11 mouse cellular contexts compared by ENCODE assay signal in genomic region chr7:42643120-42643620, GRCm38 (mm10). TPM values are rescaled to one million over a fixed set of nuclear protein-coding genes. Genes with fewer than 3 reads are reported as not detected.
DNase-seq lines count a peak whose midpoint lies in the region; ATAC-seq and TF ChIP-seq lines count a peak whose summit lies in the region.
"Not testable (repeated sequence)": the region's sequence is repeated elsewhere in the genome, so short reads cannot be mapped to it uniquely, and the experiment has no call there.
"Had no signal": no experiment of that assay in that cellular context is flagged by ENCODE, and none has a peak within 500 bp of the region (broad histone marks: within the 10 kb centered on the region; RNA-seq: fewer than 3 reads in every experiment).

No protein-coding gene starts in this region.

- not testable (repeated sequence) for H3K27me3 ChIP-seq in forebrain, embryonic 12.5 days; heart, embryonic 15.5 days; intestine, postnatal 0 days (replicated peaks; ENCODE audit: control insufficient read depth, insufficient read depth, low read length); limb, embryonic 12.5 days; lung, embryonic 15.5 days; midbrain, embryonic 16.5 days (ENCODE audit: control insufficient read depth, insufficient read depth, low read depth, low read length); stomach, postnatal 0 days (ENCODE audit: control insufficient read depth, insufficient read depth, low read length)

- H3K4me2 ChIP-seq in forebrain, embryonic 12.5 days = peak overlapping the region; percentile 47
- H3K4me2 ChIP-seq in heart, embryonic 15.5 days = peak overlapping the region; percentile 65
- H3K4me2 ChIP-seq in intestine, postnatal 0 days (replicated peaks; ENCODE audit: low read depth) = peak overlapping the region; percentile 64
- H3K4me2 ChIP-seq in limb, embryonic 12.5 days = peak overlapping the region; percentile 49
- H3K4me2 ChIP-seq in lung, embryonic 15.5 days = peak overlapping the region; percentile 55
- H3K4me2 ChIP-seq in midbrain, embryonic 16.5 days (ENCODE audit: low read length) = peak overlapping the region; percentile 54
- H3K4me2 ChIP-seq in stomach, postnatal 0 days (replicated peaks; ENCODE audit: low read depth) = peak overlapping the region; percentile 55

- peak; percentile 3 for DNase-seq in adrenal gland, postnatal 10 days
- not testable (repeated sequence) for DNase-seq in stomach, postnatal 0 days (ENCODE audit: low spot score)

- not testable (repeated sequence) for TF ChIP-seq EP300 in stomach, postnatal 0 days (optimal IDR thresholded peaks at IDR 0.05)

- H3K27ac ChIP-seq in forebrain, embryonic 12.5 days; heart, embryonic 15.5 days; intestine, postnatal 0 days (ENCODE audit: low read depth, low read length); limb, embryonic 12.5 days; lung, embryonic 15.5 days; midbrain, embryonic 16.5 days (ENCODE audit: low read length); stomach, postnatal 0 days (replicated peaks): not testable (repeated sequence)

- TF ChIP-seq CTCF in intestine, postnatal 0 days (IDR thresholded peaks at IDR 0.05; ENCODE audit: low read depth); stomach, postnatal 0 days (IDR thresholded peaks at IDR 0.05; ENCODE audit: low read depth): not testable (repeated sequence)

- H3K4me3 ChIP-seq in forebrain, embryonic 12.5 days (replicated peaks) = peak overlapping the region; percentile 38
- H3K4me3 ChIP-seq in heart, embryonic 15.5 days = peak overlapping the region; percentile 56
- H3K4me3 ChIP-seq in intestine, postnatal 0 days (ENCODE audit: low read depth, low read length) = peak overlapping the region; percentile 47; the same call in 1 of the 2 replicates
- peak overlapping the region; percentile 44 for H3K4me3 ChIP-seq in limb, embryonic 12.5 days (replicated peaks)
- peak overlapping the region; percentile 49 for H3K4me3 ChIP-seq in lung, embryonic 15.5 days
- peak overlapping the region; percentile 43; the same call in 1 of the 2 replicates for H3K4me3 ChIP-seq in midbrain, embryonic 16.5 days (ENCODE audit: low read depth, low read length)
- not testable (repeated sequence) for H3K4me3 ChIP-seq in stomach, postnatal 0 days (ENCODE audit: low read depth, low read length)

- not testable (repeated sequence) for H3K36me3 ChIP-seq in forebrain, embryonic 12.5 days (replicated peaks); heart, embryonic 15.5 days; intestine, postnatal 0 days (ENCODE audit: control insufficient read depth, insufficient read depth); limb, embryonic 12.5 days; lung, embryonic 15.5 days; midbrain, embryonic 16.5 days (ENCODE audit: control insufficient read depth, insufficient read depth, low read length); stomach, postnatal 0 days (ENCODE audit: control insufficient read depth, insufficient read depth, low read length)

- not testable (repeated sequence) for H3K9ac ChIP-seq in forebrain, embryonic 12.5 days; heart, embryonic 15.5 days; limb, embryonic 12.5 days (replicated peaks); lung, embryonic 15.5 days; midbrain, embryonic 16.5 days (ENCODE audit: low read depth, low read length); stomach, postnatal 0 days (ENCODE audit: low read length)
- 0 out of 2 replicates have a peak overlapping the region, but pooled peaks have one; percentile 27 for H3K9ac ChIP-seq in intestine, postnatal 0 days (ENCODE audit: low read depth, low read length)

- not testable (repeated sequence) for ATAC-seq in forebrain, embryonic 12.5 days (ENCODE audit: low FRiP score); heart, embryonic 15.5 days (replicated peaks; ENCODE audit: insufficient number of reproducible peaks, insufficient read depth, low FRiP score, low read depth); intestine, postnatal 0 days; limb, embryonic 12.5 days (ENCODE audit: insufficient number of reproducible peaks, insufficient read depth, low FRiP score, low TSS enrichment, low read depth); midbrain, embryonic 16.5 days; stomach, postnatal 0 days (ENCODE audit: low FRiP score, low TSS enrichment)
- peak; percentile 50; the same call in 1 of the 2 replicates for ATAC-seq in lung, embryonic 15.5 days (ENCODE audit: borderline replicate concordance, extremely low read depth, low FRiP score, low TSS enrichment)

- WGBS in forebrain, embryonic 12.5 days = 17% methylated on average over 3 of the region's 3 CpGs
- 20% methylated on average over 3 of the region's 3 CpGs for WGBS in heart, embryonic 15.5 days
- WGBS in intestine, postnatal 0 days = 18% methylated on average over 3 of the region's 3 CpGs
- WGBS in limb, embryonic 12.5 days = 14% methylated on average over 3 of the region's 3 CpGs
- 13% methylated on average over 3 of the region's 3 CpGs for WGBS in lung, embryonic 15.5 days
- WGBS in midbrain, embryonic 16.5 days = 27% methylated on average over 3 of the region's 3 CpGs
- WGBS in stomach, postnatal 0 days = 20% methylated on average over 3 of the region's 3 CpGs

- H3K4me1 ChIP-seq in forebrain, embryonic 12.5 days; heart, embryonic 15.5 days (replicated peaks); intestine, postnatal 0 days (replicated peaks; ENCODE audit: control insufficient read depth, insufficient read depth, low read length); limb, embryonic 12.5 days (replicated peaks); lung, embryonic 15.5 days; midbrain, embryonic 16.5 days (ENCODE audit: control insufficient read depth, insufficient read depth, low read length); stomach, postnatal 0 days (replicated peaks; ENCODE audit: control insufficient read depth, insufficient read depth): not testable (repeated sequence)

- not testable (repeated sequence) for H3K9me3 ChIP-seq in forebrain, embryonic 12.5 days; heart, embryonic 15.5 days (replicated peaks); intestine, postnatal 0 days (ENCODE audit: control insufficient read depth); limb, embryonic 12.5 days; lung, embryonic 15.5 days; midbrain, embryonic 16.5 days (replicated peaks; ENCODE audit: control insufficient read depth, low read length, poor library complexity, severe bottlenecking); stomach, postnatal 0 days (ENCODE audit: control insufficient read depth, low read length)

RNA-seq across cellular contexts. Expression of gene Zfp976, which starts 0.8 kb away (rescaled TPM):
- 1 to 10 TPM; 2.8 to 4.7 TPM for total RNA-seq in adrenal gland, postnatal 10 days (2021)
- polyA plus RNA-seq in forebrain, embryonic 12.5 days (2016; fragmentation: Nextera tagmentation; extraction: Ambion mirVana) = 3.0 and 3.8 TPM in 2 replicates
- 1.5 and 1.9 TPM in 2 replicates for polyA plus RNA-seq in heart, embryonic 15.5 days (2015; fragmentation: Nextera tagmentation; extraction: Ambion mirVana)
- polyA plus RNA-seq in intestine, postnatal 0 days (2015; fragmentation: Nextera tagmentation; extraction: Ambion mirVana) = 0.84 and 0.94 TPM in 2 replicates
- 4.9 and 5.5 TPM in 2 replicates for polyA plus RNA-seq in limb, embryonic 12.5 days (2016; fragmentation: Nextera tagmentation; extraction: Ambion mirVana)
- polyA plus RNA-seq in lung, embryonic 15.5 days (2015; fragmentation: Nextera tagmentation; extraction: Ambion mirVana) = 5.2 and 5.4 TPM in 2 replicates
- polyA plus RNA-seq in midbrain, embryonic 16.5 days (2015; fragmentation: Nextera tagmentation; extraction: Ambion mirVana) = 2.4 and 3.3 TPM in 2 replicates
- 0.84 and 0.91 TPM in 2 replicates for polyA plus RNA-seq in stomach, postnatal 0 days (2015; fragmentation: Nextera tagmentation; extraction: Ambion mirVana)

RNA-seq across cellular contexts. Expression of gene Zfp975, which starts 49.4 kb away (rescaled TPM):
- 1 to 10 TPM; 4.5 to 6.5 TPM for total RNA-seq in adrenal gland, postnatal 10 days (2021)
- polyA plus RNA-seq in forebrain, embryonic 12.5 days (2016; fragmentation: Nextera tagmentation; extraction: Ambion mirVana) = 5.8 and 6.0 TPM in 2 replicates
- 5.7 and 6.8 TPM in 2 replicates for polyA plus RNA-seq in heart, embryonic 15.5 days (2015; fragmentation: Nextera tagmentation; extraction: Ambion mirVana)
- polyA plus RNA-seq in intestine, postnatal 0 days (2015; fragmentation: Nextera tagmentation; extraction: Ambion mirVana) = 2.4 and 2.5 TPM in 2 replicates
- 10.4 and 12.0 TPM in 2 replicates for polyA plus RNA-seq in limb, embryonic 12.5 days (2016; fragmentation: Nextera tagmentation; extraction: Ambion mirVana)
- 7.7 and 10.1 TPM in 2 replicates for polyA plus RNA-seq in lung, embryonic 15.5 days (2015; fragmentation: Nextera tagmentation; extraction: Ambion mirVana)
- polyA plus RNA-seq in midbrain, embryonic 16.5 days (2015; fragmentation: Nextera tagmentation; extraction: Ambion mirVana) = 8.1 and 8.4 TPM in 2 replicates
- 2.3 and 2.5 TPM in 2 replicates for polyA plus RNA-seq in stomach, postnatal 0 days (2015; fragmentation: Nextera tagmentation; extraction: Ambion mirVana)

RNA-seq across cellular contexts. Expression of gene Zfp977, which starts 50.8 kb away (rescaled TPM):
- total RNA-seq in adrenal gland, postnatal 10 days (2021) = 1 to 10 TPM; 1.1 to 1.9 TPM
- 0.96 and 1.4 TPM in 2 replicates for polyA plus RNA-seq in forebrain, embryonic 12.5 days (2016; fragmentation: Nextera tagmentation; extraction: Ambion mirVana)
- polyA plus RNA-seq in heart, embryonic 15.5 days (2015; fragmentation: Nextera tagmentation; extraction: Ambion mirVana) = 0.66 and 0.67 TPM in 2 replicates
- polyA plus RNA-seq in intestine, postnatal 0 days (2015; fragmentation: Nextera tagmentation; extraction: Ambion mirVana) = 0.42 and 0.55 TPM in 2 replicates
- 2.2 and 2.6 TPM in 2 replicates for polyA plus RNA-seq in limb, embryonic 12.5 days (2016; fragmentation: Nextera tagmentation; extraction: Ambion mirVana)
- 2.2 and 2.5 TPM in 2 replicates for polyA plus RNA-seq in lung, embryonic 15.5 days (2015; fragmentation: Nextera tagmentation; extraction: Ambion mirVana)
- polyA plus RNA-seq in midbrain, embryonic 16.5 days (2015; fragmentation: Nextera tagmentation; extraction: Ambion mirVana) = 2.1 and 2.3 TPM in 2 replicates
- 0.70 and 0.91 TPM in 2 replicates for polyA plus RNA-seq in stomach, postnatal 0 days (2015; fragmentation: Nextera tagmentation; extraction: Ambion mirVana)
- total RNA-seq: granulocyte monocyte progenitor cell, adult 5-6 weeks had no signal
- polyA plus RNA-seq: activated CD4-positive, CD25-positive, alpha-beta regulatory T cell, adult 4 months; thymus, adult 2 months had no signal
